Mouse (Mus musculus): ENCODE data around the gene Mybphl.

GRCm38 (mm10) chr3:108386186-108386585 lies 21.5 kb downstream of the Mybphl start:
- TF ChIP-seq POLR2A (IDR thresholded peaks at IDR 0.05; ENCODE audit: insufficient read length, low read depth) = no peak
- no peak for TF ChIP-seq MAX (IDR thresholded peaks at IDR 0.05; ENCODE audit: low read depth)
- no peak for TF ChIP-seq E2F4 (IDR thresholded peaks at IDR 0.05; ENCODE audit: insufficient read depth)

All from myocyte (in vitro differentiated cells).